Mouse (Mus musculus) megakaryocyte-erythroid progenitor cell, adult 5-6 weeks (primary cell): ENCODE data around the gene Cfap54. TPM values are rescaled to one million over a fixed set of nuclear protein-coding genes. Genes with fewer than 3 reads are reported as not detected.

Experiments
- ATAC-seq: replicated peaks from 2 replicates; pipeline ENCODE4 v1.8.0; 2016; ENCODE audit warnings: mild to moderate bottlenecking, inconsistent platforms; ENCODE audit not compliant: severe bottlenecking, poor library complexity, low FRiP score, low TSS enrichment
- total RNA-seq, 2 experiments: library from RNA; stranded (forward) in 1 of 2; stranded (reverse) in 1 of 2; fragments of 200-1000, 215-1000 nt in 1 of 2; fragments of >200 nt in 1 of 2; fragmentation: Nextera tagmentation in 1 of 2; gene quantifications; 2 replicates each; pipeline ENCODE4 v1.2.3; 2014 to 2017

The Cfap54 gene
- total RNA-seq, 2 experiments from 2014 or later = 1.5 to 1.6 TPM

DNA sequence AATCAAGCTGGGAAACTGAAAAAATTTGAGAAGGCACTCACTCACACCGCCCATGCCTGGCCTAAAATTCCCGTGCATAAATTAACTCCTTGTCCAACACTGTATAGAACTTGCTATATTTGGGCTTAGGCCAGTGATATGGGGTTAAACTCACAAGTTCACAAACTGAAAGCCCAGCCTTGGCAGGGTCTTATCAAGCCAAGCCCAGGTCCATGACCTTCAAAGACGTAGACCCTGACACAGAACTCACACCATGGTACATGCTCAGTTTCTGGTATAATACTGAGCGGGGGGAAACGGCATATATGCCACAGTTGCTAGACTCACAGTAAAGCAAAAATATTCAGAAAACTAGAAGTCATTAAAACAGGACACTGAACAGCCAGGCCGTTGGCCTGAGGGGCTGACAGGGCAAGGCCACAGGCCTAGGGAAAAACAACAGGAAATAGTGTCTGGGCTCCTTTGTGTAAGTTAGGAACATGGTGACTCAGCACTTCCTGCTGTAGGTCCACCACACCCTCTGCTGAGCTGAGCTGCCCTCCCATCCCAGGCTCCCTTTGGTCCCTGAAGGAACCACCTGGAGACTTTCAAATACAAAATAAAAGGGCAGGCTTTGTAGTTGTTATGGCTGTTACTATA is 12.3 kb downstream of the Cfap54 start:
- ATAC-seq = peak; percentile 70

DNA sequence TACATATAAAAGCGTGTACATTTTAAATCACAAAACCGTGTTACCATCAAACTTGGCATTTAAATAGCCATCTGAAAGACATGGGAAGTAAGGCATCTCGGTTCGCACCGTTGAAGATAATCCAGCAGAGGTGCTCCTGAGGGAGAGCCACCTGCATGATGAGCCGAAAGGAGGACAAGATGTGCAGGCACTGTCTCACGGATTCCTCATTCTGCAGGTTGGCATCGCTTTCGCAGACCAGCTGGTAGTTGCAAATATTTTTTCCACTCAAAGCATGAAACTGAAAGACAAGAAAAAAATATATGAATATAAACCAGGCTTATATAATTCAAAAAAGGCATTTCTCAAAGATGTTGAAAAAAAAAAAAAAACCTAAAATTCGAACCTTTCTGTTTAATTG is 16.4 kb downstream of the Cfap54 start:
- ATAC-seq = no peak

DNA sequence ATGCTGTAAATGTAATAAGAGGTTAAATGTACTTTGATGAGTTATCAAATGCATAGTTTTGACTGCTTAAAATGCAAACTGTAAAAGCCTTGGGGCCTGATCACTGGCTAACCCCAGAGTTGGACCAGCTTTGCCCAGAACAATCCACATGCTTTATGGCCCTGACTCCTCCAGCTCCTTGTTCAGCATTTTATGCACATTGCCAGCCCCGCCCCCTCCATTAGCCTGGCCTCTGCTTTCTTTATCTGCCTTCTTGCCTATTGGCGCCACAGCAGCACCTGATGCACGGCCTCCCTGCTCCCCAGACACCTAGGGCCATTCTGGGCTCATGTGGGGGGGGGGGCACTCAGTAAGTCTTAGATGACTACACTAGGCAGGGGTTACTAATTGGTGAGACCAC is 17.8 kb downstream of the Cfap54 start:
- peak; percentile 92 for ATAC-seq

DNA sequence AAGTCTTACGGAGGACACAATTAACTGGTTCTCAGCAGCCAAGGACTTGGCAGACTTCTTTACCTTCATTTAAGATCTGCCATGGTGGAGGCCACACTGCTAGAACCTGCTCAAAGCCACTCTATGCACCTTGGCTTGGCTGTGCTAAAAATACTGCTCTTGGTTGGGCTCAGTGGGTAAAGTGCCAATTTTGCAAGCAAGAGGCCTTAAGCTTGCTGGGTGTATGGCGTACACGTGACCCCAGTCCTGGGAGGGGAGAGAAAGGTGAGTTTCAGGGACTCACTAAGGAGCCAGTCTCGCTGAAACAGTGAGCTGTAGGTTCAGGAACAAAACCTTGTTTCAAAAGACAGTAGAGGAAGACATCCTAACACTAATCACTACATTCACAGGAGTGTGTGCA is 19.0 kb downstream of the Cfap54 start:
- no peak for ATAC-seq

DNA sequence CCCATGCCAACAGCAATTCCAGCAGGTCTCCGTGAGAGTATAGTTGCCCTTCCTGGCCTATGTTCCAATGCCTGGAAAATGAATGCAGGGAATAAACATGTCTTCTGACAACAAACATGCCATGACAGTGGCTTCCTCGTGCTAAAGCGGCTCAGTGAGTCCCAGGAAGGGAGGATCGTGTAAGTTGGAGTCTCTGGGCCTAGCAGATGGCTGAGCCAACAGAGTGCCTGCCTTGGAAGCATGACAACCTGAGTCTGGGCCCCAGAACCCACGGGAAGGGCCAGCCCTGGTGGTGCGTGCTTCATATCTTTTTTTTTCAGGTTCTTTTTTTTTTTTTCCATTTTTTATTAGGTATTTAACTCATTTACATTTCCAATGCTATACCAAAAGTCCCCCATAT is 27.6 kb downstream of the Cfap54 start:
- no peak for ATAC-seq

DNA sequence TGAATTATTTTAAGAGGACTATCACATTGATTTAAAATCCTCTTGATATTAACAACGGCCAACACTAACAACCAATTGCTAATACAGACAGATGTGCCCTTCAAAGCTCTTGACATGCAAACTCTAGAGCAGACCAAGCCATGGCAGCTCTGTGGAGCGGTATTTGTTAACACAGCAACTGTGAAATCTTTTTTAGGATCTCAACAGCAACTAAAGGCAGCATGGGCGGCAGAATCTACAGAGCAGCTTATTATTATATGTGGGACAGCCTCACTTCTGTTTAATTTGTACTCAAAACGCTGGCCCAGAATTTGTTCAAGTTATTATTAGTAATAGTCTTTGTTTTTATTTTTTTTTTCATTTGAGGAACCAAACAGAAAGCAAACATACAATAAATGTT is 28.1 kb downstream of the Cfap54 start:
- no peak for ATAC-seq

DNA sequence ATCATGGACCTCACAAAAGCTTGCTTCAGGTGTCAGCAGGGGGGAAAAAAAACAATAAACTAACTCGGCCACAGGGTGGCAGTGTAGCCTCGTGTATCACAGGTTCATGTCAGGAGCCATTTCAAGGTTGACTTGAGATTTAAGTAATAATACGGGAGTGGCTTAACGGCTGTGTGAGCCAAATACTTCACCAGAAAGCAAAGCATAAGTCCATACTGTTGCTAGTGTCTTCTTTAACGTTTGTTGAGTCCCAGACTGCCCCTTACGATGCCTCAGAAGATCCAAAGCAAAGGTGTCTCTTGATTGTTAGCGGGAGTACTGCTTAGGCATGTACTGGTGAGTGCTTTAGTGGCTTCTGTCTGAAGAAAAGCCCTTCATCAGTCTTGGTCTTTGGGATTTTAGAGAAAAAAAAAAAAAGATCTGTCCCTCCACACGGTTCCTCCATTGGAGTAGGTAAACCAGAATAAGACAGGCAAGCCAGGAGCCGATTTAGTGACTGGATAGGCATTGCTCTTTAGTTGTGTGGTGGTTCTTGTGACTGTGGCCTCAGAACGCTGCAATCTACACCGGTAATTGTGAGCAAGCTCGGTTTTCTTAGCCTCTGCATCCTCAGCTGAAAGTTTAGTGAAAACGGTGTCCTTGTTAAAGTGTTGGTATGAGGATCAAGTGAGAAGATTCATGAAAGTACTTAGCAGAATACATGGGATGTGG is 30.2 kb downstream of the Cfap54 start:
- peak; percentile 80 for ATAC-seq

DNA sequence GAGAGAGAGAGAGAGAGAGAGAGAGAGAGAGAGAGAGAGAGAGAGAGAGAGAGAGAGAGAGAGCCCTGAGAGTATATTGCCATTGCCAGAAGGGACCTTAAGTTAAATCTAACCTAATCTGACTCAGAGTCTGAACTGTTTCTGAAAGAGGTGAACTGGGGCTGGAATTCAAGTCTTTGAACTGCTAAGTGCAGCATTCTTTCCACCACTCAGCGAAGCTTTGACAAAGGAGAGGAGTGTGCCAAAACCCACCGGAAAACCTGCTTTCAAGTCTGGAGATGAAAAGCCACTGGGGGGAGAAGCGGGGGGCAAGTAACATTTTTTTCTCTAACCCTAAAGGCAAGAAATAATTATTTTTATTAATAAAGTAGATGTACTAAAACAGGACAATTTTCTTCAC is 30.8 kb downstream of the Cfap54 start:
- no peak for ATAC-seq

DNA sequence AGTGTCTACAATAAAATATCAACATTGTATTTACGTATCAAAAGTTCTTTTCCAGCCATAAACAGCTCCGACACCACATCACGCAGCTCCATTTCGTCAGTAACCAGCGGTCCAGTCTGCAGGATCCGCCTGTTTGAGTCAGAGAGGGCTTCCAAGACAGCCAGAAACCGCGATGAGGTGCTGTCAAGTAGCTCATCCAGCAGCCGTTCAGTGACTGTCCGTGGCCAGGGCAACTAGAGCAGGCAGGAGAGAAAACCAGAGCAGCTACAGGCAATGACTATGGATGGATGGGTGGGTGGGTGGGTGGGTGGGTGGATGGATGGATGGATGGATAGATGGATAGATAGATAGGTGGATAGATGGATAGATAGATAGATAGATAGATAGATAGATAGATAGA is 38.2 kb downstream of the Cfap54 start:
- ATAC-seq = peak; percentile 39

DNA sequence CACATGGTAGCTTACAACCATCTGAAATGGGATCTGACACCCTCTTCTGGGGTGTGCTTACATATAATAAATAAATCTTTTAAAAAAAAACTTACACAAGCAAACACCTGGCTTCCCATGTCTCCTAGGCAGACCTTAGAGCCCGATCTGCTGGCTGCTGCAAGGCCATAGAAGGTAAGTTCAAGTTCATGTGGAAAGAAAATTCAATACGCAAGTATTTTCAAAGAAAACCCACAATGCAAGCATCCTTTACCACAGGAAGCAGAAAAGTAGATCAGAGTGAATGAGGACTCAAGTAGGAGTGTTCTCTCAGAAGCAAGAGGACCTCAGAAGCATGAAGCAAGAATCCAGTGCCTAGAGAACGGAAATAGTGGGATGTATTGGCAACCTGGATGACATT is 39.6 kb downstream of the Cfap54 start:
- no peak for ATAC-seq

DNA sequence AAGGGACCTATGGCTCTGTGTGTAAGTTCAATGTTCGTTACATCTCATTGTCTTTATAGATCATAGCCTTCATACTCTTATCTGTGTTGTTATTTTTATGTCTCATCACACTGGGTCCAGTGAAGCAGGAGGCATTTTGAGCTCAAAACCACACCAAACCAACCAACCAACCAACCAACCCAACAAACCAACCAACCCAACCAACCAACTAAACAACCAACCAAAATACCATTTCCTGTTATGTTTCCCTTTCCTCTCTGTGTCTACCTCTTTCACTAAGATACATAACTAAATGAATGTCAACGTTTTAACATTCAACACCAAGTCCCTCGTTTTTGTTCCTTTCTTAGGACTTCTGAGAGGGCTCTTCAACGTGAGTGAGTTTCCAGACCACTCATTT is 40.0 kb downstream of the Cfap54 start:
- no peak for ATAC-seq

DNA sequence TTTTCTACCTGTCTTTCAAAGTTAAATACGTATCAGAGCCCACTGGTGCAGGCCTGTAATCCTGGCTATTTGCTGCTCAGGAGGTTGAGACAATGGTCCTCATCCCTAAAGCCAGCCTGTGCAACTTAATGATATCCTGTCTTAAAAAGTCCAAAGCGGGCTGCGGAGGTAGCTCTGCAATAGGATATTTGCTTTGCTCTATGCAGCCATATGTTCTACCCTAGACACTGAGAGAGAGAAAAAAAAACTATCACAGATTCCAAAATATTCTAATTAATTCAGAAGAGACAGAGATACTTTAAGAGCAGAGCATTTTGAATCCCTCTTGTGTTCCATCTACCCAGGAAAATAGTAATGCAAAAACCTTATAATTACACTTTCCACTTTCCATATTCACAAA is 44.9 kb downstream of the Cfap54 start:
- no peak for ATAC-seq

DNA sequence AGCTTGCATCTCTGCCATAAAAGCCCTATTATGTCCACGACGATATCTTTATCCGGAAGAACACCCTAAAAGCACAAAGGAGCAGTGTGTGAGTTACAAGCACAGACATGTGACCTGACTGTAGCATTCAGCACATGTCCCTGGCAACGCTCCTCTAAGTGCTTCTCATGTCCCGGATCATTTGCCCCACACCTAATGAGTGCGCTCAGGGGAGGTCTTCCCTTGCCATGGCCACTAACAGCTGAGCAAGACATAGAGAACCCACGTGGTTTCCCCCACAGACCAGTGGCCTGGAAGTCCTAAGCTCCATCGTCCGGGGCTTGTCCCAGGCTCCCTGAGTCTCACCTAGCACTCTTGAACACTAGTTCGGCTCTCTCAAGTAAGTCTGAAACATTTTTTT is 45.9 kb downstream of the Cfap54 start:
- no peak for ATAC-seq

DNA sequence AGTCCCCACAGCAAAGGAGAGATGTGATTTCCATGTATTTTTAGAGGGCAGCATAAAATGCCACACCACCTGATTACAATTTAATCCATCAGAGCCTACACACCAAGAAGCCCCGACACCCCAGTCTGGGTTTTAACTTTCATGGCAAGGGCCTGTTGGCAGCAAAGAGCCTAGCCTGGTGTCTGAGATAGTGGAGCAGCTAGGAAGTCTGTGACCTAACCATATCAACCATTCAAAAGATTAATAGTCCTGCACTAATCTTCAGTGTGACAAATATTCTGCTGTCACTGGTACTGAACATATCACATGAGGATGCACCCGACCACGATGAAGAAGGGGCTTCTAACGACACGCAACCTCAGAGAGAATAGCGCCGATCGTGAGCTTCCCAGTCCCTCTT is 58.1 kb downstream of the Cfap54 start:
- peak; percentile 47; the same call in 1 of the 2 replicates for ATAC-seq

DNA sequence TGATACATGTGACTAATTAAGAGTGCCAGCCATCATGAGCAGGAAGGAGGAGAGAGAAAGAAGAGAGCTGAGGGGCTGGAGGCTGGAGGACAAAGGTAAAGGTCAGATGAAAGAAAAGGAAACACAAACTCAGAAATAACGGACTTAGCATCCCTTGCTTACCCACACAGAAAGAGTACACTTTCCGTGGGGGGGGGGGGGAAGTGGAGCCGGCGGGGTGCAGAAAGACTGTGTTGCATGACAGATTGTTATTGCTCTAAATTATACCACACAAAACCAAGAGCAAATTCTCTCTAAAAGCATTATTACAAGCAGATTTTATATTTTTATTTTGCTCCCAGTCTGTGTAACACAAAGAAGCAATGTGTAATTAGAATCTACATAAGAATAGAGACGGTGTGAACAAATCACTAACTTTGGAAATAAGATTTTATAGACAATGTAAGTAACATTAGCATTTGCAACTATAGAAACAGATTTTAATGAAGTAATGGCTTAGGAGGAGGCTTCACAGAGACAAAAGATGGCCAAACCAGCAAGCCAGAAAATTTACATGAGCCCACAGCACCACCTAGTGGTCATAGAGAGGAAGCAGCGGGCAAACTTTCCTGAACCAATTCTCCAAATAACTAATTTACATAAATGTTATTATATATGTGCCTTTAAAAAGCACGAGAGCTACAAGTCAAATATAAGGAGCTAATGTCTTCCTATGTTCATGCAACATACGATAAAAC is 67.2 kb downstream of the Cfap54 start:
- no peak for ATAC-seq

DNA sequence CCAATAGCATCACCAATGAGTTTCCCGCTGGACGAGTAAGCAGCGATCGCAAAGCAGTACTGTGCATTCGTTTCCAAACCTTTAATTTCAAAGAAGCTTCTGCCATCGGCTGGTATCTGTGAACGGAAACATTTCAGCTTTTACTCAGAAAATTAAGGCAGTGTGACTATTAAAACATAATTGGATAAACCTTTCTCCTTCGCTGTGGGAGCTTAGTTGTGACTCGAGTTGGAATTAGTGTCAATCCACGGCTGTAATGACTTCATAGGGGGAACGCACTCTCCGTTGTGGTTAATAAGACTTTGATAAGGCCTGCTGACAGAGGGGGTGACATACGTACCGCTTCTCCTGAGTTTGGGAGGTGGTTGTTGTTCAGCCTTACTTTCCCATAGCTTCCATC is 70.3 kb downstream of the Cfap54 start:
- no peak for ATAC-seq

DNA sequence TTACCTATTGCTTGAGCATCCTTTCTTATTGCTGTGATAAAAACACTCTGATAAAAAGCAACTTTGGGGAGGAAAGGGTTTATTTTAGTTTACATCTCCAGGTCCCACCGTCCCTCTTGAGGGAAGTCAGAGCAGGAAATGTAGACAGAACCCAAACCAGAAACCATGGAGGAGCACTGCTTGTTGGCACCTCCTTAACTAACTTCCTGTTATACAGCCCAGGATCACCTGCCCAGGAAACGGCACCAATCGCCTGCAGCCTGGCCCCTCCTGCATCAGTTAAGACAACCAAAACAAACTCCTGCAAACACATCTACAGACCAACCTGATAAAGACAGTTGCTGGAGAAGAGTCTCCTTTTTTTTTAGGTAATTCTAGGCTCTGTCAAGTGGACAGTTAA is 74.4 kb downstream of the Cfap54 start:
- no peak for ATAC-seq

DNA sequence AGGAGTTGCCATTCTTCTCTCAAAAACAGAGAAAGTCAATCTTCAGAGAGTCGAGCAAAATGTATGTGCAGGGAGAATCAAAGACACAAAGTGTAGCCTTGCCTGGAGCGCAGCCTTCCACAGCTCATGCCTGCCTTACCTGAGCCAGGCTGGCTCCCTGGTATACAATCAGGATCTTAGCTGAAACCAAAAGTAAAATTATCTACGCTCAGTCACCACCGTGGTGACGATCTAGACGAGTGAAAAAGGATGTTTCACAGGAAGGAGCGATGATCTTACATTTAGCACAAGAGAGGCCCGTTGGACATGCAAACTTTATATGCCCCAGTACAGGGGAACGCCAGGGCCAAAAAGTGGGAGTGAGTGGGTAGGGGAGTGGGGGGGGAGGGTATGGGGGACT is 75.0 kb downstream of the Cfap54 start:
- no peak for ATAC-seq

DNA sequence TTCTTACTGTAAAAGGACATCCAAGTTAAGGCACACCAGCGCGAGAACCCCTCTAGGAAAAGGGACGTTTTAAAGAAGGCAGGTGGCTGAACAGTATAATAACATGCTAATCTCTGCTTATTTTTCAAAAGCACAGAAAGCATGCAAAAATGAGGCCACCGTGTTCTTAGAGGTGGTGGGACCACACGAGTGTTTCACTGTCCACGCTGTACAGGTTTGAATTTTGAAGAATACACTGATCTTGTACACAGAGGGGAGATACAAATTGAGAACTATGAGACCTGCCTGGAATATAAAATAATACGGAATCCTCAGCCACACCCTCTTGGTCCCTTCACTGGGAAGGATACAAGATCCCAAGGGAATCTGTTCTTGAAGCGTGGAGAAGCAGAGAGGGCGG is 82.9 kb downstream of the Cfap54 start:
- no peak for ATAC-seq

DNA sequence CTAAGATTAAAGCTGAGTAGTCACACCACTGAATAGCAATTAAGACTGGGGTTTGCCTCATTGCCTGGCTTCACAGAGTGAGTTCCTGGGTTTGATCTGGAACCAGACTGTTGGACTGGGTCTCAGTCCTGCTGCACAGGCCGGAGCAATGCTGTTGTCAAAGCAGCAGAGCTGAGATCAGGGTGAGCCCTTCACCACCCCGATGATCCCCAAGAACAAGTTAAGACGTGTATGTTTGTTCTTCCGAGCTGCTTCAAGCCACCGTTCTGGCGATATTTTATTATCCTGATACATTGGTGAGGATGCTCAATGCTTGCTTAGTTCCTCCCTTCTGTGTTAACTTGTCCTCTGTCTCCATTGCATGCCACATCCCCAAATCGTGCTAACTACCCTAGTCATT is 86.2 kb downstream of the Cfap54 start:
- no peak for ATAC-seq

DNA sequence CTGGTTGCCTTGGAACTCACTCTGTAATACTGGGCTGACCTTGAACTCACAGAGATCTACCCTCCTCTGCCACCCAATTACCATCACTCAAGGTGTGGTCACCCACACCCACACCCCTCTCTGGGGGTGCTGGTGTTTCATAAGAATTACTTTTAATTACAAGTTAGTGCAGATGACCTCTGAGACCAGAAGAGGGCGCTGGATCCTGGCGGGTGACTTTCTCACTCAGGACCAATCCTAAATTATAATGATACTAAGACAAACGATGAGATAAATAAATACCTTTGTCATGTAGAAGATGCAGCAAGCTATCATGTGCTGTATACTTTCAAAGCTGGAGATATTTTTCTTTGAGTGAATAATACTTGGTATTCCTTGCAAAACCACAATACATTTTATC is 87.1 kb downstream of the Cfap54 start:
- no peak for ATAC-seq
